Mouse (Mus musculus): ENCODE data around the gene Tlk2.

Gene Tlk2

GRCm38 (mm10) chr11:105164516-105165510, 13.8 kb upstream of the Tlk2 start:
- DNase-seq, result no peak

GRCm38 (mm10) chr11:105166780-105167179, 11.8 kb upstream of the Tlk2 start:
- DNase-seq, result no peak

GRCm38 (mm10) chr11:105179523-105179922, 916 bp downstream of the Tlk2 start:
- DNase-seq, result no peak

- peak; percentile 34 to 40 for DNase-seq
Observed at GRCm38 (mm10) chr11:105180471-105181091, 2.0 kb downstream of the Tlk2 start.

- peak; percentile 87 to 90 for DNase-seq
Observed at GRCm38 (mm10) chr11:105181126-105181637, 2.6 kb downstream of the Tlk2 start.

- peak; percentile 41 to 53 for DNase-seq
Observed at GRCm38 (mm10) chr11:105181689-105182460, 3.3 kb downstream of the Tlk2 start.

GRCm38 (mm10) chr11:105182461-105182855, 3.9 kb downstream of the Tlk2 start:
- no peak for DNase-seq

GRCm38 (mm10) chr11:105184678-105185077, 6.1 kb downstream of the Tlk2 start:
- DNase-seq, result peak in 1 of 2 experiments; percentile 7

- DNase-seq, result no peak
Observed at GRCm38 (mm10) chr11:105192186-105192585, 13.6 kb downstream of the Tlk2 start.

GRCm38 (mm10) chr11:105196893-105197662, 18.5 kb downstream of the Tlk2 start:
- no peak for DNase-seq

- no peak for DNase-seq
Observed at GRCm38 (mm10) chr11:105202403-105202802, 23.8 kb downstream of the Tlk2 start.

GRCm38 (mm10) chr11:105210007-105210406, 31.4 kb downstream of the Tlk2 start:
- DNase-seq, result no peak

GRCm38 (mm10) chr11:105214257-105214656, 35.6 kb downstream of the Tlk2 start:
- no peak for DNase-seq

- no peak for DNase-seq
Observed at GRCm38 (mm10) chr11:105217771-105218170, 39.2 kb downstream of the Tlk2 start.

- DNase-seq, result no peak
Observed at GRCm38 (mm10) chr11:105234501-105234900, 55.9 kb downstream of the Tlk2 start.

GRCm38 (mm10) chr11:105240991-105241390, 62.4 kb downstream of the Tlk2 start:
- no peak for DNase-seq

GRCm38 (mm10) chr11:105246369-105246768, 67.8 kb downstream of the Tlk2 start:
- DNase-seq, result no peak

- no peak for DNase-seq
Observed at GRCm38 (mm10) chr11:105246785-105247184, 68.2 kb downstream of the Tlk2 start.

GRCm38 (mm10) chr11:105247321-105247720, 68.7 kb downstream of the Tlk2 start:
- DNase-seq, result no peak

- DNase-seq, result no peak
Observed at GRCm38 (mm10) chr11:105259733-105260132, 81.1 kb downstream of the Tlk2 start.

GRCm38 (mm10) chr11:105261116-105261515, 82.5 kb downstream of the Tlk2 start:
- no peak for DNase-seq
